Mouse (Mus musculus) naive thymus-derived CD4-positive, alpha-beta T cell, adult 2 months (primary cell): ENCODE measurements around the gene Olfr181.

Experiments
- DNase-seq: peaks from one replicate; pipeline ENCODE4 v3.0.0-alpha.2; 2011; ENCODE audit warnings: low read depth

Olfr181 gene

DNA sequence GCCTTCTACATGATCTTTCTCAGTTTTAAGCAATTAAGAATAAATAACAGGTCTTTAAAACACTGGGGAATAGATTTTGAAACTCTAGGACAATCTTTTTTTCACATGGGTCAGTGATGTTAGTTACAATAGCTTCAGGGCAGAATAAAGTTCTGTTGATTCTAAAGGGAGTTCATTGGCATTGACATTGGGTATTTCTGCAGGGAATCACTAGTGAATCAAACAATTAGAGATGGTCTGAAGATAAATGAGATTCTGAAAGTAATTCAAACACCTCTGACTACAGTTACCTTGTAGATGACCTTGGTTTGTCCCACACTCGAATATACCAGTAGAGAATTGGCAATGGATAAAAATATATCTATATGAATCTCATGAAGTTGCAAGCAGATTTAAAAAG, at the start of gene Olfr181:
TSS of gene Olfr181 (minus strand) at position 101 of the 400 bp plus-strand sequence.
- no peak for DNase-seq

- no peak for DNase-seq
These were observed 737 bp upstream of the Olfr181 start, which contains the start of gene Olfr180 for GRCm38 (mm10) chr16:58929292-58929691. Gene Olfr180 (minus strand): TSS chr16:58929392.

DNA sequence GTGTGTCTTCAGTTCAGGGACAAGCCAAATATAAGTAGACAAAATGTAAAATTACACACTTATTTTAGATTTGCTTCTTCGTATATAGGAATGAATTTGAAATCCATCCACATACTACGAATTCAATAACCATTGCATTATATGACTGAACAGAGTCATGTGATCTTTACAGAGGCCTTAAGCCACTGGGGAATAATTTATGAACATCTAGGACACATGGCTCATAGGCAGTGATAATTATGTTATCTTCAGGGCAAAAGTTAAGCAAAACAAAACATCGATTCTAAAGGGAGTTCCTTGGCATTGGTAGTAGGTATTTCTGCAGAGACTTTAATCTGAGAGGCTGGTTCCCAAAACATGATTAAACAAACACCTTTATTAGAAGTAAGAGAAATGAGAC, 36.6 kb downstream of the Olfr181 start, which contains the start of gene Olfr178:
TSS of gene Olfr178 (minus strand) at position 101 of the 400 bp plus-strand sequence.
- DNase-seq, result no peak

- DNase-seq, result no peak
These were observed 44.1 kb downstream of the Olfr181 start for GRCm38 (mm10) chr16:58884416-58884815.
